Mouse (Mus musculus) forebrain, embryonic 12.5 days (tissue): ENCODE data around the gene Glis3. TPM values are rescaled to one million over a fixed set of nuclear protein-coding genes. Genes with fewer than 3 reads are reported as not detected.

Experiments used
- ATAC-seq: fragments of 200-750 bp; cut with Nextera tagmentation; 2 replicates; pipeline ENCODE4 v1.8.0; 2017; ENCODE audit warnings: moderate TSS enrichment; ENCODE audit not compliant: low FRiP score
- H3K27ac ChIP-seq: fragments of 300-500 bp; sonication (generic); 2 replicates; pipeline ENCODE4 v1.5.1; 2016; ENCODE audit warnings: mild to moderate bottlenecking
- H3K27me3 ChIP-seq: fragments of 300-500 bp; sonication (generic); 2 replicates; pipeline ENCODE4 v1.6.1; 2016; ENCODE audit warnings: mild to moderate bottlenecking
- H3K36me3 ChIP-seq: fragments of 300-500 bp; sonication (generic); replicated peaks from 2 replicates; pipeline ENCODE4 v1.6.1; 2016; ENCODE audit warnings: mild to moderate bottlenecking
- H3K4me1 ChIP-seq: fragments of 300-500 bp; sonication (generic); 2 replicates; pipeline ENCODE4 v1.6.1; 2016
- H3K4me2 ChIP-seq: fragments of 300-500 bp; sonication (generic); 2 replicates; pipeline ENCODE4 v1.6.1; 2016; ENCODE audit warnings: mild to moderate bottlenecking, moderate library complexity
- H3K4me3 ChIP-seq: fragments of 300-500 bp; sonication (generic); replicated peaks from 2 replicates; pipeline ENCODE4 v1.5.1; 2016; ENCODE audit warnings: mild to moderate bottlenecking
- H3K9ac ChIP-seq: fragments of 300-500 bp; sonication (generic); 2 replicates; pipeline ENCODE4 v1.6.1; 2016; ENCODE audit warnings: mild to moderate bottlenecking
- H3K9me3 ChIP-seq: fragments of 300-500 bp; sonication (generic); 2 replicates; pipeline ENCODE4 v1.6.1; 2016
- WGBS: fragments of 180-500 bp; shearing (Covaris S2); methylation state at CpG from one replicate; pipeline ENCODE4 v1.1.7; 2016; 5-methylcytosine and 5-hydroxymethylcytosine counted together
- polyA plus RNA-seq: library from polyadenylated mRNA; unstranded; fragments of >200 nt; fragmentation: Nextera tagmentation; extraction: Ambion mirVana; gene quantifications from 2 replicates; pipeline ENCODE4 v1.2.1, GENCODE M21; 2016

Gene Glis3
- polyA plus RNA-seq, 1 experiment from 2014 or later = 2.6 TPM

DNA sequence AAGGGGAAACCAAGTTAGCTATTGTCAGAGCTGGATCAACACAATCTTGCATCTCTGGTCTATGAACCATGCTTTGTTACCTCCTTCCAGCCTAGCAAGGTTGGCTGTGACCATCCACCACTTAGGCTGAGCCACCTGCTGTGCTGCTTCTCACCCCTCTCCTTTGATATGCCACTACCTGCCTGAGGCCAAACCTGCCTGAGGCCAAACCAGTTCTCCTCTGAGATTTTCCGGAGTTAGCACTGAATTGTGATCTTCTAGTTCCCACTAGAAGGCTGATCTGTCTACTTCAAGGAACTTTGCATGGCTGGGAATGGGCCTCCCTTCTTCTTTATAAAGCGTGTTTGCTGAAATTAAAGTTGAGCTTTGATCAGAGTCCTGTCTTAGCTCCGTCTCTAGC lies 448.4 kb downstream of the Glis3 start:
- Histone ChIP-seq H3K9ac (no peak overlapping the region), H3K27ac (no peak overlapping the region), H3K36me3 (no peaks in the 10 kb centered on the region), H3K4me3 (no peak overlapping the region), H3K9me3 (no peaks in the 10 kb centered on the region), H3K4me1 (peaks cover 3% of the 10 kb centered on the region; the same call in 1 of the 2 replicates), H3K4me2 (no peak overlapping the region), H3K27me3 (no peaks in the 10 kb centered on the region)
- 64% methylated on average over 3 of the region's 3 CpGs for WGBS
- ATAC-seq = no peak

DNA sequence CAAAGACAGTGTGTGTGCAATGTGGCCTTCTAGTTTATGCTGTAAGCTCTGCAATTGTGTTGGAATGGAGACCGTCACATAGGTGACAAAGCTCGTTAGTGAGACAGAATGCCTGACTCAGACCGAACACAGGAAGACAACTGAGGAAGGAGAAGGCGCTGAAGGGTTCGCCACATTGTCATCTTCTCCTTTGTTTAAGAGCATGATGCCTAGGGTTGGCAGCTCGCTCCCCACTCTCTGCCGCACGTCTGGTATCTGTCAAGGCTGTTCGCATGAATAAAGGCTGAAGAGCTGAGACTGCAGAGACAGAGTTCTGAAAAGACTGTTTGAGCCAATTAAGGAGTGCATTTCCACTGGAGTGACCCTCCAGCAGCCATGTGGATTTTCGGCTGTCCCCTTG lies 452.4 kb downstream of the Glis3 start:
- WGBS = 37% methylated on average over 10 of the region's 10 CpGs
- no peak overlapping the region for H3K4me2 ChIP-seq
- H3K9me3 ChIP-seq = no peaks in the 10 kb centered on the region
- peaks cover 3% of the 10 kb centered on the region; the same call in 1 of the 2 replicates for H3K4me1 ChIP-seq
- H3K27ac ChIP-seq = no peak overlapping the region
- no peak overlapping the region for H3K9ac ChIP-seq
- no peaks in the 10 kb centered on the region for H3K27me3 ChIP-seq
- no peaks in the 10 kb centered on the region for H3K36me3 ChIP-seq
- H3K4me3 ChIP-seq = no peak overlapping the region
- no peak for ATAC-seq

DNA sequence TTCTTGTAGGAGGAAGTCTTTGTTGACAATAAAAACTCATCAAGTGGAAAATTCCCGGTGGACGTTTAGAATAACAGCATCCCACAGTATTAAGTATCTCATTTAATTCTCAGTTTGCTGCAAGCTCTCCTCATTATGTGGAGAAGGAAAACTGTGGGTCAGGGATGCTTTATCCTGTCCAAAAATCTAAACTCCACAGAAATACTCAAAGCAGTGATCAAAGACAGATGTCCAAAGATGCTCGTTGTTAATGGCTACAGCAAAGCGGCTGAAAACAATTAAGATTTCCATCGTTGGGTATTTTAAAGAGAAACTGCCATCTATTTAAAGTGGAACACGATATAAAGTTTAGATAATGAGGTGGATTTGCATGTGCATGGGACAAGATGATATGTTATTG lies 454.2 kb downstream of the Glis3 start:
- no peak overlapping the region for H3K27ac ChIP-seq
- H3K9ac ChIP-seq = no peak overlapping the region
- H3K27me3 ChIP-seq = no peaks in the 10 kb centered on the region
- no peak overlapping the region for H3K4me2 ChIP-seq
- 0 out of 2 replicates have a peak, but pooled peaks cover 2% of the 10 kb centered on the region for H3K9me3 ChIP-seq
- no peak overlapping the region for H3K4me3 ChIP-seq
- no peaks in the 10 kb centered on the region for H3K36me3 ChIP-seq
- peaks cover 3% of the 10 kb centered on the region; the same call in 1 of the 2 replicates for H3K4me1 ChIP-seq
- no peak for ATAC-seq
- 68% methylated on average over 6 of the region's 6 CpGs for WGBS

DNA sequence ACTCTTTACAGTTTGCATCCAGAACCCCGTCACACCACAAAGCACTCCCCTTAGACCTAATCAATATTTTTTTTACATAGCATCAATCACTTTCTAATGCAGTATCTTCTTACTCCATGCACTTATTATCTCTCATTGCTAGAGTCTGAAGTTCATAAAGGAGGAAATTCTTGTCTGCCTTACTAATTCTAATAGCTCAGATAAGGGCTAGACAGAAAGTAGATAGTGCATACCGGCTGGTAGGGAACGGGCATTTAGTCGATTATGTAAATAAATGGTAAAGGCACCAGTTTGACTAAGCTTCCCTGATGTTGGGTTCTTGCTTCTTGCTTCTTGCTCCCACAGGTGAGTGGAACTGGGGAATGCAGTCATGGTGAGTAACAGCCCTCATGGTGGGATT lies 468.2 kb downstream of the Glis3 start:
- WGBS = 94% methylated on average over 4 of the region's 4 CpGs
- Histone ChIP-seq H3K4me2 (no peak overlapping the region), H3K36me3 (no peaks in the 10 kb centered on the region), H3K27me3 (no peaks in the 10 kb centered on the region), H3K9me3 (0 out of 2 replicates have a peak, but pooled peaks cover 3% of the 10 kb centered on the region), H3K9ac (no peak overlapping the region), H3K27ac (no peak overlapping the region), H3K4me3 (no peak overlapping the region), H3K4me1 (no peaks in the 10 kb centered on the region)
- no peak for ATAC-seq

Other genes starting within 250 kb of the Glis3 start
- gene Slc1a1, start 155.0 kb upstream of the Glis3 start, polyA plus RNA-seq = 2.4 and 2.8 TPM in 2 replicates